Mouse (Mus musculus) heart, postnatal 0 days (tissue): ENCODE measurements at regions not wholly inside any gene's neighbourhood (a gene's known extent, or its start where the extent isn't known, plus 50 kb on each side); places are given as distances from the start of the nearest gene placed in this dataset.

Experiments used
- ATAC-seq: fragments of 200-750 bp; cut with Nextera tagmentation; 2 replicates; pipeline ENCODE4 v1.8.0; 2017; ENCODE audit warnings: low read depth, moderate number of reproducible peaks, moderate library complexity; ENCODE audit not compliant: insufficient read depth
- DNase-seq: peaks from one replicate; pipeline ENCODE4 v3.0.0-alpha.2; 2016; ENCODE audit warnings: low spot score
- H3K27ac ChIP-seq: fragments of 300-500 bp; sonication (generic); 2 replicates; pipeline ENCODE4 v1.5.1; 2014; ENCODE audit warnings: low read depth, mild to moderate bottlenecking
- H3K27me3 ChIP-seq: fragments of 300-500 bp; sonication (generic); 2 replicates; pipeline ENCODE4 v1.6.1; 2014; ENCODE audit warnings: low read length, mixed read lengths; ENCODE audit not compliant: control insufficient read depth, insufficient read depth
- H3K36me3 ChIP-seq: fragments of 300-500 bp; sonication (generic); replicated peaks from 2 replicates; pipeline ENCODE4 v1.6.1; 2014; ENCODE audit warnings: low read length, mixed read lengths; ENCODE audit not compliant: control insufficient read depth, insufficient read depth
- H3K4me1 ChIP-seq: fragments of 300-500 bp; sonication (generic); 2 replicates; pipeline ENCODE4 v1.6.1; 2014; ENCODE audit warnings: antibody characterized with exemption; ENCODE audit not compliant: control insufficient read depth, insufficient read depth
- H3K4me2 ChIP-seq: fragments of 300-500 bp; sonication (generic); 2 replicates; pipeline ENCODE4 v1.6.1; 2014; ENCODE audit warnings: low read depth, mild to moderate bottlenecking, low read length, moderate library complexity
- H3K4me3 ChIP-seq: fragments of 300-500 bp; sonication (generic); 2 replicates; pipeline ENCODE4 v1.5.1; 2014; ENCODE audit warnings: low read depth, low read length
- H3K9ac ChIP-seq: fragments of 300-500 bp; sonication (generic); replicated peaks from 2 replicates; pipeline ENCODE4 v1.6.1; 2014; ENCODE audit warnings: low read depth, low read length, mixed read lengths
- H3K9me3 ChIP-seq: fragments of 300-500 bp; sonication (generic); replicated peaks from 2 replicates; pipeline ENCODE4 v1.6.1; 2016; ENCODE audit warnings: low read length; ENCODE audit not compliant: control insufficient read depth
- CTCF ChIP-seq: IDR thresholded peaks from 2 replicates; pipeline ENCODE4 v1.5.1; 2016; ENCODE audit warnings: antibody characterized with exemption, control low read depth, low read depth
- EP300 ChIP-seq: IDR thresholded peaks from 2 replicates; pipeline ENCODE4 v1.6.1; 2016; ENCODE audit warnings: antibody characterized with exemption, low read depth
- WGBS: fragments of 180-500 bp; shearing (Covaris S2); extraction: QIAGEN DNeasy Blood & Tissue Kit; methylation state at CpG from one replicate; pipeline ENCODE4 v1.1.7; 2014; 5-methylcytosine and 5-hydroxymethylcytosine counted together

DNA sequence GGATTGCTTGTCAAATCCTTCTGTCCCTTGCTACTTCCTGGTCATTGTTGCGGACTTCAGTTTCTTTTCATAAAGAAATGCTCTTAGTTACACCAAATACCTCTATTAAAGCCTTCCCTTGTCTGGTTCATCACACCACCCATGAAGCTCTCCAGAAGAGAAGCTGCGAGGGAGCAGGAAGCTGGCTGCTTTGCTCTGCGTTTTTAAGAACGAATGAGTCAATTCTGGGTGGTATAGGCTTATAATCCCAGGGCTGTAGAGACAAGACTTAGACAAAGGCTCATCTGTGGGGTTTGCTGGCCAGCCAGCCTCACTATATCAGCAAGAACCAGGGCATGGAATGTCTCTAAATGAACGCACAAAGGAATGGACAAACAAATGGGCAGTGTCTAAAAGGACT lies 124.4 kb downstream of the Maf start:
- Histone ChIP-seq H3K27ac (no peak overlapping the region), H3K4me3 (no peak overlapping the region)
- ATAC-seq, result no peak

GRCm38 (mm10) chr8:115581940-115582517 lies 125.6 kb downstream of the Maf start:
- no peak for DNase-seq
- ATAC-seq, result no peak
- Histone ChIP-seq H3K27ac (no peak overlapping the region), H3K9me3 (no peaks in the 10 kb centered on the region), H3K9ac (no peak overlapping the region), H3K4me1 (no peaks in the 10 kb centered on the region), H3K4me3 (no peak overlapping the region), H3K4me2 (no peak overlapping the region), H3K27me3 (no peaks in the 10 kb centered on the region), H3K36me3 (no peaks in the 10 kb centered on the region)
- TF ChIP-seq EP300, result no peak
- TF ChIP-seq CTCF, result no peak
- 58% methylated on average over 6 of the region's 6 CpGs for WGBS

More for the DNA sequence above, 124.4 kb downstream of the Maf start:
- no peaks in the 10 kb centered on the region for H3K36me3 ChIP-seq
- H3K27me3 ChIP-seq, result no peaks in the 10 kb centered on the region
- no peak for TF ChIP-seq EP300
- no peak for TF ChIP-seq CTCF
- no peak overlapping the region for H3K4me2 ChIP-seq
- H3K9me3 ChIP-seq, result no peaks in the 10 kb centered on the region
- H3K9ac ChIP-seq, result no peak overlapping the region
- WGBS, result 86% methylated on average over 5 of the region's 5 CpGs
- no peaks in the 10 kb centered on the region for H3K4me1 ChIP-seq
- DNase-seq, result no peak

DNA sequence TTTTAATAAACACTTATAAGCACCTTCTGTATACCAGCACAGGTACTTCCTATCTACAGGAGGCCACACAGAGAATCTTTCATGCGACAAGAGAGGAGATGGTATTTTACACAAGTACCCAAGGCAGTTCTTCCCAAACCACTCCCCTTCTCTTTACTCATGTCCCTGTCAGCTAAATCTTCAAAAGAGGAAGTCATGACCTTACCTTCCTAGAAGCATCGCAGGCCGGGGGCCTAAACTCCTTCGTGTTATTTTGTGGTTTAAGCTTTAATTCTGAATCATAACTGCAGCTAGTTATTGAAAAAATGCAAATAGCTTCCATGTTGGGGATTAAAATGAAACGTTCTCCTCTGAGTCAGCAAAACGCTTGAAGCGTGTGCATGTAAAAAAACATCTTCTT lies 139.2 kb downstream of the Maf start:
- no peak for TF ChIP-seq EP300
- no peak for TF ChIP-seq CTCF
- no peaks in the 10 kb centered on the region for H3K9me3 ChIP-seq
- no peak overlapping the region for H3K9ac ChIP-seq
- WGBS, result 78% methylated on average over 7 of the region's 7 CpGs
- no peak overlapping the region for H3K4me2 ChIP-seq
- H3K36me3 ChIP-seq, result no peaks in the 10 kb centered on the region
- no peak overlapping the region for H3K4me3 ChIP-seq
- H3K27ac ChIP-seq, result no peak overlapping the region
- no peak for ATAC-seq
- H3K4me1 ChIP-seq, result no peaks in the 10 kb centered on the region
- no peaks in the 10 kb centered on the region for H3K27me3 ChIP-seq
- no peak for DNase-seq

GRCm38 (mm10) chr8:115565768-115566167 lies 141.8 kb downstream of the Maf start:
- no peak for DNase-seq
- Histone ChIP-seq H3K9ac (no peak overlapping the region), H3K4me3 (no peak overlapping the region), H3K27me3 (no peaks in the 10 kb centered on the region), H3K9me3 (no peaks in the 10 kb centered on the region), H3K4me1 (no peaks in the 10 kb centered on the region; the same call in 1 of the 2 replicates), H3K36me3 (no peaks in the 10 kb centered on the region), H3K4me2 (no peak overlapping the region), H3K27ac (no peak overlapping the region)
- WGBS, result 68% methylated on average over 5 of the region's 5 CpGs
- no peak for TF ChIP-seq EP300
- TF ChIP-seq CTCF, result no peak
- no peak for ATAC-seq

DNA sequence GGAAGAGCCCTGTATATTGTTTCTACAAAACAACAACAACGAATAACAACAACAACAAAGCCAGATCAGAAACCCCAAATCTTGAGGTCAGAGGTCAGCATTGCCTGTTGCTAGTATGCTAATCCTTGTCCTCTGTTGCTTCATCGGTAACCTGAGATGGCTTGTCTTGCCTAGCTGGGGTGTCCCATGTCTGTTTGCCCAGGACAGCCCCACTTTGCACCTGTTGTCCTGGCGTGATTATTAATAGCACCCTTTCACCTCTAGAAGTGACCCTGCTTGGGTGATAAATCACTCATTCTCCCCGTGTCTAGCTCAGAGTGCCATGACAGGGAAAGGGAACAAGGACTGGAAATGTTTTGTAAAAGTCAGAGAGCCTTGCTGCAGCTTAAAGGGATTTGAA lies 145.2 kb downstream of the Maf start:
- Histone ChIP-seq H3K9me3 (no peaks in the 10 kb centered on the region), H3K4me3 (no peak overlapping the region), H3K36me3 (no peaks in the 10 kb centered on the region), H3K4me2 (no peak overlapping the region), H3K27ac (no peak overlapping the region), H3K9ac (no peak overlapping the region), H3K27me3 (no peaks in the 10 kb centered on the region), H3K4me1 (no peaks in the 10 kb centered on the region; the same call in 1 of the 2 replicates)
- DNase-seq (no peak), ATAC-seq (no peak)
- TF ChIP-seq CTCF (no peak), EP300 (no peak)
- 29% methylated on average over 4 of the region's 4 CpGs for WGBS
